Comparison of ENCODE assay signal across 11 mouse cellular contexts in the genomic region with DNA sequence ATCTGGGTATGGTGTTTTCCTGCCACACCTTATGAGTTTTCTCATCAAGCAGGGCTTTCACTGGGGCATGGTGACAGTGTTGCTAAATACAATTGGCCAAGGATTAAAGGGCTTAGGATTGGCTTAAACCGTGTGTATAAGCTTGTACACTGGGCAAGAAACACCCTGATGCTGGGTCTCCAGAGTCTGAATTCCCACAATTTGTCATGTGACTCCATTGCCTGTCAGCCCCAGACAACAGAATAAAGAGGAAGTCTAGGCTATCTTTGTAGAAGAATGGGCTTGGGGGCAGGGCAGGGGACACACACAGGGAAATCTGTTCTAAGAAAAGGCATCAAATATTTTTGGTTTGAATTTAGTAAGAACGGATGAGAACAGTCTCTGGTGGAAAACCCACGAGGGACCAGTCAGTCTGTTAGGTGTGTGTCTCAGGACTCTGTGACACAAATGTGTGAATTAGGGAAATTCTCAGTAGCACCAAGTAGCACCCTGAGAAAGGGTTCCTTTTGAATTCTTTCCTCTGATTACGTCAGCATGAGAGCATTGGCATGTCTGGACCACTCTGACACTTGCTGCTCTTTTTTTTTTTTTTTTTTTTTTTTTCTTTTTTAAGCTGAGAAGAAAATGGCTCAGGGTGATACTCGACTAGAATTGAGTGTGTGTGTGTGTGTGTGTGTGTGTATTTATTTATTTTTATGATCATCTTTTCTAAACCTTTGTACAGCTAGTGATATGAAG.
DNase-seq lines count a peak whose midpoint lies in the region; ATAC-seq lines count a peak whose summit lies in the region.
"Had no signal": no experiment of that assay in that cellular context is flagged by ENCODE, and none has a peak within 500 bp of the region (broad histone marks: within the 10 kb centered on the region; RNA-seq: fewer than 3 reads in every experiment).

No protein-coding gene starts in this region.

- H3K9me3 ChIP-seq in hindbrain, embryonic 10.5 days = no peaks in the 10 kb centered on the region
- no peaks in the 10 kb centered on the region for H3K9me3 ChIP-seq in hindbrain, embryonic 13.5 days
- H3K9me3 ChIP-seq in midbrain, embryonic 12.5 days = no peaks in the 10 kb centered on the region
- H3K9me3 ChIP-seq in midbrain, embryonic 15.5 days = no peaks in the 10 kb centered on the region
- H3K9me3 ChIP-seq in forebrain, embryonic 13.5 days (replicated peaks) = no peaks in the 10 kb centered on the region
- H3K9me3 ChIP-seq in embryonic facial prominence, embryonic 10.5 days = no peaks in the 10 kb centered on the region
- H3K9me3 ChIP-seq: limb, embryonic 15.5 days had no signal

- 46% methylated on average over 5 of the region's 5 CpGs for WGBS in hindbrain, embryonic 10.5 days
- 25% methylated on average over 5 of the region's 5 CpGs for WGBS in hindbrain, embryonic 13.5 days
- WGBS in midbrain, embryonic 12.5 days = 35% methylated on average over 5 of the region's 5 CpGs
- 30% methylated on average over 5 of the region's 5 CpGs for WGBS in midbrain, embryonic 15.5 days
- 29% methylated on average over 5 of the region's 5 CpGs for WGBS in forebrain, embryonic 13.5 days
- WGBS in embryonic facial prominence, embryonic 10.5 days = 68% methylated on average over 5 of the region's 5 CpGs

- no peak for ATAC-seq in hindbrain, embryonic 13.5 days (ENCODE audit: low FRiP score)
- ATAC-seq in midbrain, embryonic 12.5 days (ENCODE audit: low FRiP score, low read depth) = peak; percentile 68; the same call in 1 of the 2 replicates
- no peak for ATAC-seq in midbrain, embryonic 15.5 days (replicated peaks)
- peak; percentile 61; the same call in 1 of the 2 replicates for ATAC-seq in forebrain, embryonic 13.5 days

- no peak overlapping the region for H3K4me2 ChIP-seq in hindbrain, embryonic 13.5 days
- H3K4me2 ChIP-seq in midbrain, embryonic 12.5 days (replicated peaks) = no peak overlapping the region
- H3K4me2 ChIP-seq in midbrain, embryonic 15.5 days = no peak overlapping the region
- H3K4me2 ChIP-seq in forebrain, embryonic 13.5 days = no peak overlapping the region
- H3K4me2 ChIP-seq: limb, embryonic 15.5 days had no signal

- no peak overlapping the region for H3K9ac ChIP-seq in hindbrain, embryonic 13.5 days
- H3K9ac ChIP-seq in midbrain, embryonic 12.5 days (replicated peaks) = no peak overlapping the region
- H3K9ac ChIP-seq in midbrain, embryonic 15.5 days = no peak overlapping the region
- no peak overlapping the region for H3K9ac ChIP-seq in forebrain, embryonic 13.5 days
- H3K9ac ChIP-seq: limb, embryonic 15.5 days had no signal

- peak overlapping the region; percentile 66; the same call in 1 of the 2 replicates for H3K27ac ChIP-seq in hindbrain, embryonic 10.5 days
- H3K27ac ChIP-seq in hindbrain, embryonic 13.5 days = no peak overlapping the region
- H3K27ac ChIP-seq in midbrain, embryonic 12.5 days (replicated peaks) = no peak overlapping the region
- no peak overlapping the region for H3K27ac ChIP-seq in midbrain, embryonic 15.5 days
- no peak overlapping the region for H3K27ac ChIP-seq in forebrain, embryonic 13.5 days
- no peak overlapping the region for H3K27ac ChIP-seq in embryonic facial prominence, embryonic 10.5 days (replicated peaks)
- H3K27ac ChIP-seq: limb, embryonic 15.5 days had no signal

- no peaks in the 10 kb centered on the region for H3K27me3 ChIP-seq in hindbrain, embryonic 10.5 days (ENCODE audit: insufficient read depth, poor library complexity, severe bottlenecking)
- H3K27me3 ChIP-seq in hindbrain, embryonic 13.5 days = no peaks in the 10 kb centered on the region
- no peaks in the 10 kb centered on the region for H3K27me3 ChIP-seq in midbrain, embryonic 12.5 days
- H3K27me3 ChIP-seq in midbrain, embryonic 15.5 days (replicated peaks) = no peaks in the 10 kb centered on the region
- no peaks in the 10 kb centered on the region for H3K27me3 ChIP-seq in forebrain, embryonic 13.5 days
- H3K27me3 ChIP-seq in embryonic facial prominence, embryonic 10.5 days (replicated peaks; ENCODE audit: low read depth, poor library complexity, severe bottlenecking) = no peaks in the 10 kb centered on the region
- H3K27me3 ChIP-seq: limb, embryonic 15.5 days had no signal

- DNase-seq in hindbrain, embryonic 10.5 days (ENCODE audit: low spot score) = peak; percentile 16
- DNase-seq in retina, postnatal 7 days (ENCODE audit: low read depth, low spot score) = peak; percentile 13
- DNase-seq in right cerebral cortex, adult 18-20 months = no peak
- DNase-seq in embryonic facial prominence, embryonic 10.5 days (ENCODE audit: low spot score) = no peak
- DNase-seq: cerebellum, postnatal 25 days had no signal

- no peaks in the 10 kb centered on the region for H3K36me3 ChIP-seq in hindbrain, embryonic 10.5 days
- H3K36me3 ChIP-seq in hindbrain, embryonic 13.5 days = no peaks in the 10 kb centered on the region
- H3K36me3 ChIP-seq in midbrain, embryonic 12.5 days = no peaks in the 10 kb centered on the region
- H3K36me3 ChIP-seq in midbrain, embryonic 15.5 days (replicated peaks) = no peaks in the 10 kb centered on the region
- H3K36me3 ChIP-seq in forebrain, embryonic 13.5 days (ENCODE audit: poor library complexity, severe bottlenecking) = no peaks in the 10 kb centered on the region
- H3K36me3 ChIP-seq in embryonic facial prominence, embryonic 10.5 days (replicated peaks) = no peaks in the 10 kb centered on the region
- H3K36me3 ChIP-seq: limb, embryonic 15.5 days had no signal

- no peak overlapping the region for H3K4me3 ChIP-seq in hindbrain, embryonic 10.5 days
- H3K4me3 ChIP-seq in hindbrain, embryonic 13.5 days = no peak overlapping the region
- no peak overlapping the region for H3K4me3 ChIP-seq in midbrain, embryonic 12.5 days
- no peak overlapping the region for H3K4me3 ChIP-seq in midbrain, embryonic 15.5 days
- H3K4me3 ChIP-seq in forebrain, embryonic 13.5 days = no peak overlapping the region
- H3K4me3 ChIP-seq in embryonic facial prominence, embryonic 10.5 days = no peak overlapping the region
- H3K4me3 ChIP-seq: erythroblast, embryonic 14.5 days; limb, embryonic 15.5 days had no signal

- peaks cover 29% of the 10 kb centered on the region for H3K4me1 ChIP-seq in hindbrain, embryonic 10.5 days (replicated peaks)
- H3K4me1 ChIP-seq in hindbrain, embryonic 13.5 days (replicated peaks) = peaks cover 30% of the 10 kb centered on the region
- H3K4me1 ChIP-seq in midbrain, embryonic 12.5 days = peaks cover 14% of the 10 kb centered on the region
- H3K4me1 ChIP-seq in midbrain, embryonic 15.5 days = peaks cover 10% of the 10 kb centered on the region; the same call in 1 of the 2 replicates
- peaks cover 4% of the 10 kb centered on the region; the same call in 1 of the 2 replicates for H3K4me1 ChIP-seq in forebrain, embryonic 13.5 days
- peaks cover 5% of the 10 kb centered on the region for H3K4me1 ChIP-seq in embryonic facial prominence, embryonic 10.5 days
- H3K4me1 ChIP-seq: limb, embryonic 15.5 days had no signal

Comparison
In these comparisons a context has a peak if more than half of its experiments do, and no peak if none do; other contexts are left out.
1. ATAC-seq: peak in midbrain, embryonic 12.5 days (single experiment) and forebrain, embryonic 13.5 days (single experiment); none in hindbrain, embryonic 13.5 days (single experiment) and midbrain, embryonic 15.5 days (single experiment).
2. DNase-seq: peak in hindbrain, embryonic 10.5 days (single experiment) and retina, postnatal 7 days (single experiment); none in right cerebral cortex, adult 18-20 months (single experiment) and embryonic facial prominence, embryonic 10.5 days (single experiment).